Mouse (Mus musculus) embryonic facial prominence, embryonic 11.5 days (tissue): ENCODE data around the gene Selplg. TPM values are rescaled to one million over a fixed set of nuclear protein-coding genes. Genes with fewer than 3 reads are reported as not detected.

Experiments used
- ATAC-seq: fragments of 200-750 bp; cut with Nextera tagmentation; replicated peaks from 2 replicates; pipeline ENCODE4 v1.8.0; 2017; ENCODE audit warnings: low read depth; ENCODE audit not compliant: insufficient number of reproducible peaks, low FRiP score, low TSS enrichment
- DNase-seq: peaks from one replicate; pipeline ENCODE4 v3.0.0-alpha.2; 2015; ENCODE audit warnings: low spot score
- H3K27ac ChIP-seq: fragments of 300-500 bp; sonication (generic); replicated peaks from 2 replicates; pipeline ENCODE4 v1.5.1; 2014; ENCODE audit warnings: mild to moderate bottlenecking, low read depth, low read length, control low read depth
- H3K27me3 ChIP-seq: fragments of 300-500 bp; sonication (generic); 2 replicates; pipeline ENCODE4 v1.6.1; 2014; ENCODE audit warnings: mild to moderate bottlenecking, low read length, moderate library complexity, mixed read lengths; ENCODE audit not compliant: control insufficient read depth, insufficient read depth
- H3K36me3 ChIP-seq: fragments of 300-500 bp; sonication (generic); replicated peaks from 2 replicates; pipeline ENCODE4 v1.6.1; 2014; ENCODE audit warnings: low read depth, mild to moderate bottlenecking, low read length, moderate library complexity, mixed read lengths; ENCODE audit not compliant: control insufficient read depth, insufficient read depth
- H3K4me1 ChIP-seq: fragments of 300-500 bp; sonication (generic); 2 replicates; pipeline ENCODE4 v1.6.1; 2014; ENCODE audit warnings: low read length, mixed read lengths; ENCODE audit not compliant: control insufficient read depth, insufficient read depth
- H3K4me2 ChIP-seq: fragments of 300-500 bp; sonication (generic); 2 replicates; pipeline ENCODE4 v1.6.1; 2014; ENCODE audit warnings: low read depth, mild to moderate bottlenecking, control low read depth, low read length, moderate library complexity
- H3K4me3 ChIP-seq: fragments of 300-500 bp; sonication (generic); 2 replicates; pipeline ENCODE4 v1.5.1; 2014; ENCODE audit warnings: low read depth, low read length, control low read depth
- H3K9ac ChIP-seq: fragments of 300-500 bp; sonication (generic); replicated peaks from 2 replicates; pipeline ENCODE4 v1.6.1; 2014; ENCODE audit warnings: mild to moderate bottlenecking, control low read depth, low read length
- H3K9me3 ChIP-seq: fragments of 300-500 bp; sonication (generic); replicated peaks from 2 replicates; pipeline ENCODE4 v1.6.1; 2016; ENCODE audit warnings: mild to moderate bottlenecking, low read length, inconsistent platforms, mixed read lengths; ENCODE audit not compliant: control insufficient read depth
- WGBS: fragments of 180-500 bp; shearing (Covaris S2); extraction: QIAGEN DNeasy Blood & Tissue Kit; methylation state at CpG from one replicate; pipeline ENCODE4 v1.1.7; 2014; 5-methylcytosine and 5-hydroxymethylcytosine counted together
- polyA plus RNA-seq: library from polyadenylated mRNA; unstranded; fragments of >200 nt; fragmentation: Nextera tagmentation; extraction: Ambion mirVana; gene quantifications from 2 replicates; pipeline ENCODE4 v1.2.1, GENCODE M21; 2014

Gene Selplg
- polyA plus RNA-seq = 1.2 and 2.0 TPM in 2 replicates

DNA sequence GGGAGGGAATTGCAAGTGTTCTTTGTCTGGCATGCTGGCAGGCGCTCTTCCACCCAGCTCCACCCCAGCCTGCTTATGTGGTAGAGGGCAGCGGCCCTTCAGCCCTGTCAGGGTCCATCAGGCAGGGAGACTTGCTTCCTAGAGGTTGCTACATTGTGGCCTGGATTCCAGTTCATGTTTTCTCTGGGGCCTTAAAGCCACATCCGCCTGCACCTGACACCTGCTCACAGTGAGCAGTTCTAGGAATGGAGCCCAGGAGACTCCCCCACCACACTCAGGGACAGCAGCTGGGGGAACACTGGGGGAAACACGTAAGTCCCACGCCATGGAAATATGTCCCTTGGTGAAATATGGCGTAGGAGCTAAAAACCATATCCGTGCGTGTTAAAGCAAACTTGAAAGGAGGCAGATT is at the start of gene Selplg:
Gene Selplg, minus strand, starts transcription at position 155 of the 412 bp plus-strand sequence.
- DNase-seq = no peak
- no peak within 1 kb of the TSS for H3K4me2 ChIP-seq
- H3K27ac ChIP-seq = no peak within 1 kb of the TSS
- no peaks in the 10 kb centered on the region for H3K4me1 ChIP-seq
- no peak within 1 kb of the TSS for H3K9ac ChIP-seq
- H3K9me3 ChIP-seq = no peaks in the 10 kb centered on the region
- H3K27me3 ChIP-seq = no peaks in the 10 kb centered on the region
- H3K4me3 ChIP-seq = no peak within 1 kb of the TSS
- no peaks in the 10 kb centered on the region for H3K36me3 ChIP-seq
- no peak for ATAC-seq
- WGBS = 41% methylated on average over 8 of the region's 8 CpGs

DNA sequence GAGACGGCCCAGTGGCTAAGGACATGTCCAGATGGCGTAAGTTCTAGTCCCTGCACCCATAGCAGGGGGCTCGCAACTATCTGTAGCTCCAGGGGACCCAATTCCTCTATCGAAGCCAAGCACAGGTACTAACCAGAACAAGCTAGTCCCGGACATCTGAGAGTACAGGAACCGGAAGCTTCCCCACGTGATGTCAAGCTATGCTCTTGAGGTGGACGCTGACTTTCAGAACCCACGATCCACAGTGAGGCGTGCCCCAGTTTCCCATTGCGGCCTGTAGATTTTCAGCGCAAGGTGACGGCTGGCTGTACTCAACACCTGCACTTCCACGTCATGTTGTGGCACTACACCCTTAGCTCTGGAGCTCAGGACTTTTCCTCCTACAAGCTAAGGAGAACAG is 48.7 kb upstream of the Selplg start:
- Histone ChIP-seq H3K27ac (no peak overlapping the region), H3K36me3 (no peaks in the 10 kb centered on the region), H3K4me2 (no peak overlapping the region), H3K9ac (no peak overlapping the region), H3K9me3 (no peaks in the 10 kb centered on the region), H3K27me3 (no peaks in the 10 kb centered on the region), H3K4me3 (no peak overlapping the region), H3K4me1 (peaks cover 6% of the 10 kb centered on the region; the same call in 1 of the 2 replicates)
- 94% methylated on average over 14 of the region's 14 CpGs for WGBS
- DNase-seq = no peak
- ATAC-seq = no peak

DNA sequence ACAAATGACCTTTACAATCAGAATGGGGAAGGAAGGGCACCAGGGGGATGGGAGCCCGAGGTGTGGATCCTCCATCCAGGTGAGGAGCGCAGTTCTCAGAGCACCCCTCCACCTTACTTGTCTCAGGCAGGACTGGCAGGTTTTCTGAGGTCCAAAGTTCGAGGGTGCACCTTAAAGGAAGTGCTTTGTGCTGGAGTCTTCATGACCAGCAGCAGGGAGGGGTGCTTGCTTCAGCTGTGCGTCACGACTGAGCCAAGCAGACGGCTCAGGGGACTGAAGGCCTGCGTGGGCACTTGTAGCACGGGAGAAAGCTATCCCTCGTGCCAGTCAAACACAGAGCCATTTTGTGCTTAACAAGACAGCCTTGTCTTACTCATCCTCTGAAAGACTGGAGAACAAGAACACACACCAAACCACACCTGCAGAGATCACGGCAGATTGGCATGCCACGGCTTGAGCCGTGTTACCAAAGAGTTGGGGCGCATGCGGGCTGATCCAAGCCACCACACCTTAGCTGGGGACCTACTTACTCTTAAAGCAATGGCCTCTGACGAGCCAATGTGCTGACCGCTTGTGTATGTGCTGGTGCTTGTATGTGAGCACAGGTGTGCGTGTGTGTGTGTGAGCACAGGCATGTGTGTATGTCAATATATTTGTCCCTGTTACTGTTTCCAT is 46.6 kb upstream of the Selplg start:
- Histone ChIP-seq H3K27me3 (no peaks in the 10 kb centered on the region), H3K9ac (no peak overlapping the region), H3K4me2 (no peak overlapping the region), H3K9me3 (no peaks in the 10 kb centered on the region), H3K4me1 (peaks cover 8% of the 10 kb centered on the region), H3K36me3 (peaks cover 3% of the 10 kb centered on the region; the same call in 1 of the 2 replicates), H3K4me3 (no peak overlapping the region), H3K27ac (no peak overlapping the region)
- DNase-seq = no peak
- ATAC-seq = no peak
- WGBS = 92% methylated on average over 17 of the region's 17 CpGs

DNA sequence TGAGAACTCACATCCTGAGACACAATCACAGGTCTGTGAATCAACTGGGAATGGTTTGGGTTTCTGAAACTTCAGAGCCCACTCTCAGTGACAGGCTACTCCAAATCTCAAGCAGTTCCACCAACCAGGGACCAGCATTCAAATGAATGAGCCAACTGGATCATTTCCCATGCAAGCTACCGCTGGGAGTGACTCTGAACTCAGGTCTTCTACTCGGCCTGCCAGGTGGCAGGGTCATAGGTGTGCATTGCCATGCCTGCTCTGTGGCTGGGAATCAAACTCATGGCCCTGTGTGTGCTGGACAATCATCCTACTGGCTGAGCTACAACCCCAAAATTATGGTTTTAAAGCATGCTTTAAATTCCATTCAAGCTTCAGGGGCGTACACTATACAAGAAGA is 45.1 kb upstream of the Selplg start:
- ATAC-seq = no peak
- Histone ChIP-seq H3K9me3 (no peaks in the 10 kb centered on the region), H3K4me2 (no peak overlapping the region), H3K36me3 (peaks cover 3% of the 10 kb centered on the region; the same call in 1 of the 2 replicates), H3K27ac (no peak overlapping the region), H3K4me3 (no peak overlapping the region), H3K27me3 (no peaks in the 10 kb centered on the region), H3K9ac (no peak overlapping the region), H3K4me1 (peaks cover 9% of the 10 kb centered on the region)
- WGBS = 75% methylated on average over 3 of the region's 3 CpGs
- DNase-seq = no peak

DNA sequence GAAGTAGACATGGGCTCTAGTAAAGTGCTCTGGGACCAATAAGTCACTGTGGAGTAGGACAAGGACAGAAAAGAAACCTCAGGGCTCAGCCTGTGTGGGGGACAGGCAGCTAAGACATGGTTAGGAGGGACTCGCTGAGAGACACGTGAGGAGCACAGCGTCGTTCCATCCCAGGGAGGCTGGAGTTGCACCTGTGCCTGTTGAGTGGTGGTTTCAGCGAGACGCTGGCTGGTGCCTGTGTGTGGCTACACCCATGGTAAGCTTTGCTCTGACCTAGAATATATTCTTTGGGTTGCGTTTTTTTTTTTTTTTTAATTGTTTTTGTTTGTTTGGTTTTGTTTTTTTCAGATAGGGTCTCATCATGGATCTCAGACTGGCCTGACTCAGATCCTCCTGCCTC is 43.7 kb upstream of the Selplg start:
- peaks cover 16% of the 10 kb centered on the region for H3K4me1 ChIP-seq
- no peak for ATAC-seq
- H3K4me2 ChIP-seq = no peak overlapping the region
- no peak for DNase-seq
- 83% methylated on average over 7 of the region's 7 CpGs for WGBS
- no peak overlapping the region for H3K9ac ChIP-seq
- H3K27ac ChIP-seq = no peak overlapping the region; the same call in 1 of the 2 replicates
- H3K27me3 ChIP-seq = no peaks in the 10 kb centered on the region
- H3K36me3 ChIP-seq = peaks cover 3% of the 10 kb centered on the region; the same call in 1 of the 2 replicates
- H3K9me3 ChIP-seq = no peaks in the 10 kb centered on the region
- no peak overlapping the region for H3K4me3 ChIP-seq

DNA sequence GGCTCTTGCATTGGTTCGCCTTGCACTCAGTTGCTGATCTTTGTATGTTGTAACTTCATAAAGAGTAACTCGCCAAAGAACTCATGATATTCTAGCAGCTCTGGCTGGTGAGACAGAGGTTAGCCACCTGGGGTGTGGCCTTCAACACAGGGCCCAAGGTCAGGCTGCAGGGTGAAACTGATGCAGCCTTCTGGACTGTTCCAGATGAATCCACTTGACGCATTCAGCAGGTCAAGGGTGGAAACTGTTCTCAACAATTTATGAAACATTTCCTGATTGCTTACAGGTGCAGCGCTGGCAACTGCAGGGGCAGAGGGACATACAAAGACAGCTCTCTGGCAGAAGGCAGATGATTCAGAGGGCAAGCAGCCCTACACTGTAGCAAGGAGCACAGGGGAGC is 43.2 kb upstream of the Selplg start:
- H3K36me3 ChIP-seq = peaks cover 3% of the 10 kb centered on the region; the same call in 1 of the 2 replicates
- no peak overlapping the region for H3K4me2 ChIP-seq

DNA sequence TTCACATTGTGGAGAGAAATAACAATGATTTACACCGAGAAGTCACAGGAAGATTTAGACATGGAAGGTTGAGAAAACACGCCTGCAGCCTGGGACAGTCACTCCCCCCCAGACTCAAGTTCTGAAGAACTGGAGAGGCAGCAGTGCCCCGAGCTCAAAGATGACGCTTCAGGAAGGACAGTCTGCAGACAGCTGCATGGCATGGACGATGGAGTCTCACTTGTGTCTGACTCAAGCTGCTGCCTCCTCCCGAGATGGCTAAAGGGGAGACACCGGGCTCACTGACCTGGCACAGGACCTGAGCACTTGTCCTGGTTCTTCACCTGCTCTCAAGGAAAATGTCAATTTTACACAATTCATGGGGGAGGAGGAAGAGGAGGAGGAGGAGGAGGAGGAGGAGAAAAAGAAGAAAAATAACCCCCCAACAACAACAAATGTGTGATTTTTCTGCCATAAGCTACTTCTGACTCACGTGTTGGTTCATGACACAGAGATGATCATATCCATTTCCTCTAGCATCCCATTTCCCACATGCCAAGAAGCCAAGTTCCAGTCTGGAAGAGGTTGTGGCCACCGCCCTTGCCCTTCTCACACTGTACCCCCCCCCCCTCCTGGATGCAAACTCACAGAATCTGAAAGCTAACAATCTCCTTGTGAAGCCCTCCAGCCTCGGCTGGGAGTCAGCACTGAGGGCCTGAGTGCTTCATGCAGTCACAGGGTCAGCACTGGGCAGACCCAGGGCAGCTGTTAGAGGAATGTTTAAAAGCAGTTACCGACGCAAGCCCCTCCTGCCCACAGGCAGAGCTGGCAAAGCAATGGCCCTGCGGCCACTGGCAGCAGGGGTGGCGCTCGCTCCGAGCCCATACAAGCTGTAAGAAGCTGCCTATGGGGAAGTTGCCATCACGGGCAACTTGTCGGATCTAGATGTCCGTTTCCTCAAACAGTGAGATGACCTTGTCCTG is 41.9 kb upstream of the Selplg start:
- Histone ChIP-seq H3K36me3 (peaks cover 3% of the 10 kb centered on the region; the same call in 1 of the 2 replicates), H3K4me3 (no peak overlapping the region; the same call in 1 of the 2 replicates), H3K9me3 (no peaks in the 10 kb centered on the region), H3K27ac (peak overlapping the region; percentile 92), H3K27me3 (no peaks in the 10 kb centered on the region), H3K4me2 (peak overlapping the region; percentile 30; the same call in 1 of the 2 replicates), H3K9ac (peak overlapping the region; percentile 53), H3K4me1 (peaks cover 23% of the 10 kb centered on the region)
- no peak for DNase-seq
- no peak for ATAC-seq
- whole genome bisulfite sequencing = 60% methylated on average over 19 of the region's 19 CpGs

More for the DNA sequence above, 43.2 kb upstream of the Selplg start:
- peaks cover 16% of the 10 kb centered on the region for H3K4me1 ChIP-seq
- 73% methylated on average over 4 of the region's 4 CpGs for WGBS
- peak; percentile 34 for DNase-seq
- H3K9me3 ChIP-seq = no peaks in the 10 kb centered on the region
- no peaks in the 10 kb centered on the region for H3K27me3 ChIP-seq
- no peak overlapping the region for H3K9ac ChIP-seq
- no peak overlapping the region; the same call in 1 of the 2 replicates for H3K27ac ChIP-seq
- ATAC-seq = no peak
- H3K4me3 ChIP-seq = no peak overlapping the region
